Mouse (Mus musculus): ENCODE results near the gene Triml2. TPM values are rescaled to one million over a fixed set of nuclear protein-coding genes. Genes with fewer than 3 reads are reported as not detected.

Triml2 gene
- total RNA-seq (2014; fragmentation: Nextera tagmentation) (not detected in 2 replicates), total RNA-seq (2017) (not detected in 2 replicates)

GRCm38 (mm10) chr8:43180054-43180690 is at the start of gene Triml2:
Gene Triml2, plus strand, starts transcription at chr8:43180541.
- ATAC-seq (replicated peaks; ENCODE audit: poor library complexity, severe bottlenecking): no peak

- ATAC-seq (replicated peaks; ENCODE audit: poor library complexity, severe bottlenecking): no peak
These were observed 39.0 kb upstream of the Triml2 start, which contains the start of gene Triml1 for GRCm38 (mm10) chr8:43141386-43141785. Gene Triml1, minus strand, starts transcription at chr8:43141486.

- no peak for ATAC-seq (replicated peaks; ENCODE audit: poor library complexity, severe bottlenecking)
These were observed 31.0 kb upstream of the Triml2 start for GRCm38 (mm10) chr8:43149307-43149706.

- ATAC-seq (replicated peaks; ENCODE audit: poor library complexity, severe bottlenecking): peak; percentile 50
These were observed 17.1 kb upstream of the Triml2 start for GRCm38 (mm10) chr8:43163255-43163654.

- ATAC-seq (replicated peaks; ENCODE audit: poor library complexity, severe bottlenecking): peak; percentile 70; the same call in 1 of the 2 replicates
These were observed 15.9 kb upstream of the Triml2 start for GRCm38 (mm10) chr8:43164453-43164852.

GRCm38 (mm10) chr8:43168083-43168482 is 12.3 kb upstream of the Triml2 start:
- no peak for ATAC-seq (replicated peaks; ENCODE audit: poor library complexity, severe bottlenecking)

GRCm38 (mm10) chr8:43169249-43169755 is 11.0 kb upstream of the Triml2 start:
- ATAC-seq (replicated peaks; ENCODE audit: poor library complexity, severe bottlenecking): no peak

GRCm38 (mm10) chr8:43176766-43177486 is 3.4 kb upstream of the Triml2 start:
- no peak for ATAC-seq (replicated peaks; ENCODE audit: poor library complexity, severe bottlenecking)

- ATAC-seq (replicated peaks; ENCODE audit: poor library complexity, severe bottlenecking): no peak
These were observed 2.1 kb upstream of the Triml2 start for GRCm38 (mm10) chr8:43178263-43178662.

- no peak for ATAC-seq (replicated peaks; ENCODE audit: poor library complexity, severe bottlenecking)
These were observed 1.2 kb upstream of the Triml2 start for GRCm38 (mm10) chr8:43179189-43179588.

GRCm38 (mm10) chr8:43182281-43182680 is 1.9 kb downstream of the Triml2 start:
- ATAC-seq (replicated peaks; ENCODE audit: poor library complexity, severe bottlenecking): no peak

- no peak for ATAC-seq (replicated peaks; ENCODE audit: poor library complexity, severe bottlenecking)
These were observed 35.2 kb downstream of the Triml2 start for GRCm38 (mm10) chr8:43215554-43215953.

GRCm38 (mm10) chr8:43243326-43243725 is 63.0 kb downstream of the Triml2 start:
- ATAC-seq (replicated peaks; ENCODE audit: poor library complexity, severe bottlenecking): no peak

Other genes with a start within 250 kb of the Triml2 start
- gene Triml1, start 39.1 kb upstream of the Triml2 start, total RNA-seq (2014; fragmentation: Nextera tagmentation): not detected in 2 replicates
- not detected in 2 replicates for gene Triml1, start 39.1 kb upstream of the Triml2 start, total RNA-seq (2017)
- not detected in 2 replicates for gene Zfp42, start 126.4 kb downstream of the Triml2 start, total RNA-seq (2014; fragmentation: Nextera tagmentation)
- gene Zfp42, start 126.4 kb downstream of the Triml2 start, total RNA-seq (2017): not detected in 2 replicates

Measured in granulocyte monocyte progenitor cell, adult 5-6 weeks (primary cell).